9 mouse cellular contexts compared by ENCODE assay signal in genomic region chr9:106600546-106600945, GRCm38 (mm10). TPM values are rescaled to one million over a fixed set of nuclear protein-coding genes. Genes with fewer than 3 reads are reported as not detected.
DNase-seq lines count a peak whose midpoint lies in the region; ATAC-seq and TF ChIP-seq lines count a peak whose summit lies in the region.
"Had no signal": no experiment of that assay in that cellular context is flagged by ENCODE, and none has a peak within 500 bp of the region (broad histone marks: within the 10 kb centered on the region; RNA-seq: fewer than 3 reads in every experiment).

No protein-coding gene starts in this region.

- peak; percentile 41; the same call in 1 of the 2 replicates for TF ChIP-seq CTCF in olfactory bulb, adult 2 months (IDR thresholded peaks at IDR 0.05; ENCODE audit: insufficient read depth, low read depth, low read length)

- H3K4me3 ChIP-seq in kidney, embryonic 15.5 days (replicated peaks) = no peak overlapping the region
- no peak overlapping the region for H3K4me3 ChIP-seq in ES-E14 (ENCODE audit: insufficient read depth in 1 of 2, low read depth in 1 of 2, low read length in 2 of 2, poor library complexity in 1 of 2, severe bottlenecking in 1 of 2)
- no peak overlapping the region for H3K4me3 ChIP-seq in embryonic facial prominence, embryonic 10.5 days
- H3K4me3 ChIP-seq in olfactory bulb, adult 2 months (ENCODE audit: insufficient read depth, low read depth, low read length) = no peak overlapping the region

- TF ChIP-seq POLR2A in olfactory bulb, adult 2 months (IDR thresholded peaks at IDR 0.05; ENCODE audit: insufficient read depth, low read depth, low read length) = no peak

- ATAC-seq in kidney, embryonic 15.5 days (replicated peaks; ENCODE audit: low FRiP score) = no peak
- ATAC-seq in activated CD4-positive, CD25-positive, alpha-beta regulatory T cell, adult 4 months = no peak

- WGBS in kidney, embryonic 15.5 days = 31% methylated on average over 8 of the region's 8 CpGs
- 34% methylated on average over 8 of the region's 8 CpGs for WGBS in embryonic facial prominence, embryonic 10.5 days
- 15% methylated on average over 8 of the region's 8 CpGs for WGBS in olfactory bulb, adult 2 months

- no peaks in the 10 kb centered on the region for H3K9me3 ChIP-seq in kidney, embryonic 15.5 days (replicated peaks)
- no peaks in the 10 kb centered on the region for H3K9me3 ChIP-seq in ES-E14 (ENCODE audit: control insufficient read depth, insufficient read depth, low read depth, low read length)
- no peaks in the 10 kb centered on the region for H3K9me3 ChIP-seq in embryonic facial prominence, embryonic 10.5 days

- no peaks in the 10 kb centered on the region for H3K27me3 ChIP-seq in kidney, embryonic 15.5 days
- H3K27me3 ChIP-seq in embryonic facial prominence, embryonic 10.5 days (replicated peaks; ENCODE audit: low read depth, poor library complexity, severe bottlenecking) = no peaks in the 10 kb centered on the region

- H3K4me1 ChIP-seq in kidney, embryonic 15.5 days = no peaks in the 10 kb centered on the region
- H3K4me1 ChIP-seq in ES-E14 (ENCODE audit: control insufficient read depth in 2 of 2, insufficient read depth in 2 of 2, low read length in 2 of 2, poor library complexity in 1 of 2) = no peaks in the 10 kb centered on the region
- no peaks in the 10 kb centered on the region for H3K4me1 ChIP-seq in embryonic facial prominence, embryonic 10.5 days
- peaks cover 8% of the 10 kb centered on the region for H3K4me1 ChIP-seq in olfactory bulb, adult 2 months (ENCODE audit: control insufficient read depth, insufficient read depth, low read length)

- no peak overlapping the region for H3K4me2 ChIP-seq in kidney, embryonic 15.5 days

- in situ Hi-C loops in ES-E14 (cut with MboI; ENCODE audit: low sequenced_read_pairs in 2 of 2, unreplicated experiment in 2 of 2) = no loop called here

- H3K27ac ChIP-seq in kidney, embryonic 15.5 days = no peak overlapping the region
- no peak overlapping the region for H3K27ac ChIP-seq in ES-E14 (ENCODE audit: insufficient read depth, low read depth, low read length, poor library complexity, severe bottlenecking)
- no peak overlapping the region for H3K27ac ChIP-seq in embryonic facial prominence, embryonic 10.5 days (replicated peaks)
- no peak overlapping the region for H3K27ac ChIP-seq in olfactory bulb, adult 2 months (ENCODE audit: insufficient read depth, low read depth, low read length)

- no peak overlapping the region for H3K9ac ChIP-seq in kidney, embryonic 15.5 days
- peak overlapping the region; percentile 11; the same call in 1 of the 2 replicates for H3K9ac ChIP-seq in ES-E14 (ENCODE audit: insufficient read depth, low read depth, low read length, poor library complexity, severe bottlenecking)

- no peaks in the 10 kb centered on the region for H3K36me3 ChIP-seq in kidney, embryonic 15.5 days
- H3K36me3 ChIP-seq in ES-E14 (ENCODE audit: control insufficient read depth, insufficient read depth, low read length, poor library complexity, severe bottlenecking) = no peaks in the 10 kb centered on the region
- H3K36me3 ChIP-seq in embryonic facial prominence, embryonic 10.5 days (replicated peaks) = no peaks in the 10 kb centered on the region

- peak; percentile 4 for DNase-seq in kidney, adult 11 months
- peak; percentile 64 for DNase-seq in ES-E14 (ENCODE audit: low read depth, low spot score)
- DNase-seq in adrenal gland, postnatal 36 days = peak; percentile 50 to 70
- DNase-seq in embryonic facial prominence, embryonic 10.5 days (ENCODE audit: low spot score) = peak; percentile 64
- peak; percentile 32 for DNase-seq in left cerebral cortex, adult 11 months (ENCODE audit: low spot score)

TF ChIP-seq in ES-E14, 5 proteins besides CTCF, POLR2A, EP300 and RAD21:
- no peak for TF ChIP-seq HCFC1 (IDR thresholded peaks at IDR 0.05; ENCODE audit: borderline replicate concordance, insufficient read depth, low read length)
- TF ChIP-seq ZC3H11A (IDR thresholded peaks at IDR 0.05; ENCODE audit: borderline replicate concordance, low read depth, low read length) = peak; percentile 23; the same call in 1 of the 2 replicates
- no peak for TF ChIP-seq CHD2 (IDR thresholded peaks at IDR 0.05; ENCODE audit: low read depth, low read length)
- TF ChIP-seq MAFK (IDR thresholded peaks at IDR 0.05; ENCODE audit: insufficient read depth, low read depth, low read length) = no peak
- TF ChIP-seq ZNF384 (IDR thresholded peaks at IDR 0.05; ENCODE audit: low read depth, low read length) = peak; percentile 84
TF ChIP-seq in ES-E14: peak in this region for 2.

RNA-seq across cellular contexts. Expression of gene Iqcf6, which starts 25.8 kb away (rescaled TPM):
- not detected in 2 replicates for polyA plus RNA-seq in kidney, embryonic 15.5 days (2015; fragmentation: Nextera tagmentation; extraction: Ambion mirVana)
- 0.53 TPM in 1 of 2 replicates, not detected in the other for total RNA-seq in ES-E14 (2012; rRNA removed)
- total RNA-seq in adrenal gland, postnatal 36 days (2021) = not detected
- polyA plus RNA-seq in embryonic facial prominence, embryonic 10.5 days (2016; fragmentation: Nextera tagmentation; extraction: Ambion mirVana) = not detected in 2 replicates
- polyA plus RNA-seq in olfactory bulb, adult 2 months (2012; ENCODE audit: insufficient read depth, insufficient read length, low replicate concordance, missing spikeins) = not detected in 2 replicates
- not detected for polyA plus RNA-seq in activated CD4-positive, CD25-positive, alpha-beta regulatory T cell, adult 4 months (2017; shearing (Covaris generic))
- total RNA-seq: gastrocnemius, postnatal 4 days had no signal

RNA-seq across cellular contexts. Expression of gene Iqcf4, which starts 29.8 kb away (rescaled TPM):
- not detected in 2 replicates for polyA plus RNA-seq in kidney, embryonic 15.5 days (2015; fragmentation: Nextera tagmentation; extraction: Ambion mirVana)
- total RNA-seq in ES-E14 (2012; rRNA removed) = not detected in 2 replicates
- total RNA-seq in adrenal gland, postnatal 36 days (2021) = not detected
- polyA plus RNA-seq in embryonic facial prominence, embryonic 10.5 days (2016; fragmentation: Nextera tagmentation; extraction: Ambion mirVana) = not detected in 2 replicates
- not detected in 2 replicates for polyA plus RNA-seq in olfactory bulb, adult 2 months (2012; ENCODE audit: insufficient read depth, insufficient read length, low replicate concordance, missing spikeins)
- polyA plus RNA-seq in activated CD4-positive, CD25-positive, alpha-beta regulatory T cell, adult 4 months (2017; shearing (Covaris generic)) = not detected
- total RNA-seq: gastrocnemius, postnatal 4 days had no signal

RNA-seq across cellular contexts. Expression of gene Iqcf3, which starts 39.1 kb away (rescaled TPM):
- not detected in 2 replicates for polyA plus RNA-seq in kidney, embryonic 15.5 days (2015; fragmentation: Nextera tagmentation; extraction: Ambion mirVana)
- total RNA-seq in ES-E14 (2012; rRNA removed) = not detected in 2 replicates
- total RNA-seq in adrenal gland, postnatal 36 days (2021) = not detected
- not detected in 2 replicates for polyA plus RNA-seq in embryonic facial prominence, embryonic 10.5 days (2016; fragmentation: Nextera tagmentation; extraction: Ambion mirVana)
- polyA plus RNA-seq in olfactory bulb, adult 2 months (2012; ENCODE audit: insufficient read depth, insufficient read length, low replicate concordance, missing spikeins) = not detected in 2 replicates
- not detected for polyA plus RNA-seq in activated CD4-positive, CD25-positive, alpha-beta regulatory T cell, adult 4 months (2017; shearing (Covaris generic))
- total RNA-seq: gastrocnemius, postnatal 4 days had no signal

RNA-seq across cellular contexts. Expression of gene Grm2, which starts 55.3 kb away (rescaled TPM):
- not detected in 2 replicates for polyA plus RNA-seq in kidney, embryonic 15.5 days (2015; fragmentation: Nextera tagmentation; extraction: Ambion mirVana)
- total RNA-seq in ES-E14 (2012; rRNA removed) = 0.95 and 1.7 TPM in 2 replicates
- not detected for total RNA-seq in adrenal gland, postnatal 36 days (2021)
- 5.8 and 8.3 TPM in 2 replicates for polyA plus RNA-seq in embryonic facial prominence, embryonic 10.5 days (2016; fragmentation: Nextera tagmentation; extraction: Ambion mirVana)
- polyA plus RNA-seq in olfactory bulb, adult 2 months (2012; ENCODE audit: insufficient read depth, insufficient read length, low replicate concordance, missing spikeins) = not detected in 2 replicates
- under 1 TPM in 1 of 2 experiments, not detected in 1; 0.16 TPM for polyA plus RNA-seq in activated CD4-positive, CD25-positive, alpha-beta regulatory T cell, adult 4 months (2017; shearing (Covaris generic))
- total RNA-seq: gastrocnemius, postnatal 4 days had no signal

Comparison
In these comparisons a context has a peak if more than half of its experiments do, and no peak if none do; other contexts are left out.
1. DNase-seq: peak in every context shown above with its lines; median percentile 64 in ES-E14; 64 in embryonic facial prominence, embryonic 10.5 days; 60 in adrenal gland, postnatal 36 days; 32 in left cerebral cortex, adult 11 months; 4 in kidney, adult 11 months.